Mouse (Mus musculus) small intestine, adult 2 months (tissue): ENCODE data around the gene Nexn.

ENCODE experiments used
- CTCF ChIP-seq: fragments of 200-500 bp; IDR thresholded peaks from 2 replicates; pipeline ENCODE4 v1.5.1; 2012; ENCODE audit warnings: low read depth, mild to moderate bottlenecking, control low read depth, inconsistent platforms, low read length, moderate library complexity, mixed read lengths; ENCODE audit not compliant: insufficient replicate concordance, insufficient read length; ENCODE audit errors: extremely low read depth
- POLR2A ChIP-seq: fragments of 200-500 bp; IDR thresholded peaks from 2 replicates; pipeline ENCODE4 v1.6.1; 2012; ENCODE audit warnings: low read depth, mild to moderate bottlenecking, control low read depth, inconsistent platforms, low read length, moderate library complexity

DNA sequence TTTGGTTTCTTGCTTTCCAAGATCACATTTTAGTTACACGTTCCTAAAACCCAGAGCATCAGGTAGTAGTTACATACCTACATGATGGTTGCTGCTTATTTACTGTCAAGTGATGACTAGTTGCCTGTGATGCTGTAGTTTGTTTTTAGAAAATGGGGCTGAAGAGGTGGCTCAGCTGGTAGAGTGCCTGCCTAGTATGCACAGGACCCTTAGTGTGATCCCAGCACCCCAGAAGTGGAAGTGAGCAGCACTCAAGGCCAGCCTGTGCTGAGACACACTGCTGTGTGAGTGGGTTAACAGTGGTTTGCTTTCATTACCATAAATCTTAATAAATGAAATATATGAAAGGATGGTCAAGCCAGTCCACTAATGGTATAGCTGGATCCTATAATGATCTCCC is 26.6 kb downstream of the Nexn start:
- no peak for TF ChIP-seq CTCF
- no peak for TF ChIP-seq POLR2A
